Mouse (Mus musculus) cerebellum, adult 2 months (tissue): ENCODE data around the gene Acta2. TPM values are rescaled to one million over a fixed set of nuclear protein-coding genes. Genes with fewer than 3 reads are reported as not detected.
A peak's percentile ranks its signal among the peaks of the same experiment; 100 is the strongest.

Experiments used
- DNase-seq, 2 experiments: peaks; one replicate each; pipeline ENCODE4 v3.0.0; 2021
- H3K27ac ChIP-seq: fragments of 200-500 bp; 2 replicates; pipeline ENCODE4 v1.5.1; 2012; ENCODE audit warnings: low read length, control low read depth, inconsistent platforms; ENCODE audit not compliant: insufficient read depth
- H3K27me3 ChIP-seq: fragments of 200-500 bp; 2 replicates; pipeline ENCODE4 v1.6.1; 2012; ENCODE audit warnings: inconsistent platforms, mild to moderate bottlenecking, low read length, moderate library complexity; ENCODE audit not compliant: control insufficient read depth, insufficient read depth
- H3K4me1 ChIP-seq: fragments of 200-500 bp; 2 replicates; pipeline ENCODE4 v1.6.1; 2011; ENCODE audit warnings: low read length; ENCODE audit not compliant: control insufficient read depth, insufficient read depth
- H3K4me3 ChIP-seq: fragments of 200-500 bp; replicated peaks from 2 replicates; pipeline ENCODE3; 2011; ENCODE audit warnings: mild to moderate bottlenecking, low read depth, low read length, control low read depth; ENCODE audit not compliant: insufficient read depth
- CTCF ChIP-seq: fragments of 200-500 bp; IDR thresholded peaks from 2 replicates; pipeline ENCODE4 v1.5.1; 2011; ENCODE audit warnings: low read depth, mild to moderate bottlenecking, control low read depth, low read length, moderate library complexity, borderline replicate concordance; ENCODE audit not compliant: insufficient read depth
- WGBS: fragments of 180-500 bp; shearing (Covaris S2); methylation state at CpG from one replicate; pipeline ENCODE4 v1.1.7; 2018; 5-methylcytosine and 5-hydroxymethylcytosine counted together
- polyA plus RNA-seq: library from polyadenylated mRNA; depleted of rRNA; stranded (reverse); fragments of >200 nt; gene quantifications from 2 replicates; pipeline ENCODE4 v1.2.3, GENCODE M21; 2012; rRNA removed

Gene Acta2
- polyA plus RNA-seq, 1 experiment, result 28.4 TPM

DNA sequence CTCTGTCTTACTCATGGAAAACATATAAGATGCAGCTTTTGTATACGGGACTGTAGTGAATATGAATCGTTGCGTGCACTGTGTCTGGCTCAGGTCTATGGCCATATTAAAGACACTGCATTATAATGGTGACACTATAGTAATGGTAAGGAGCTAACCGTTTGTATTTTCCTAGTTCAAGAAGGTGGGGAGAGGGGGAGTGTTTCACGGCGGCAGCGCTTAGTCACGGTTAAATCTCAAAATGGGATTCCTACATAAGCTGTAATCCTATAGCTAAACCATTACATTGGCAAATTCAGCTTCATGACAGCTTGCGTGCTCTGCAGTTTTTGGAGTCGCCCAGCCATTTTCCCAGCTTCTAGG lies 63.8 kb downstream of the Acta2 start:
- no peak overlapping the region for H3K27ac ChIP-seq
- H3K27me3 ChIP-seq, result no peaks in the 10 kb centered on the region
- WGBS, result 29% methylated on average over 10 of the region's 10 CpGs
- peak overlapping the region; percentile 75 for H3K4me3 ChIP-seq
- DNase-seq, result no peak
- H3K4me1 ChIP-seq, result no peaks in the 10 kb centered on the region
- no peak for TF ChIP-seq CTCF

Other genes with a start within 250 kb of the Acta2 start
- not detected in 2 replicates for gene Lipk, start 247.3 kb downstream of the Acta2 start, polyA plus RNA-seq
- not detected in 2 replicates for gene Lipn, start 188.2 kb downstream of the Acta2 start, polyA plus RNA-seq
- not detected in 2 replicates for gene Lipm, start 154.7 kb downstream of the Acta2 start, polyA plus RNA-seq
- gene Ankrd22, start 89.5 kb downstream of the Acta2 start, polyA plus RNA-seq, result 0.10 TPM in 1 of 2 replicates, not detected in the other
- 15.8 and 17.9 TPM in 2 replicates for gene Stambpl1, start 63.4 kb downstream of the Acta2 start, polyA plus RNA-seq
- 1.5 and 1.8 TPM in 2 replicates for gene Fas, start 35.1 kb upstream of the Acta2 start, polyA plus RNA-seq
- 0.41 and 0.68 TPM in 2 replicates for gene Ch25h, start 219.6 kb upstream of the Acta2 start, polyA plus RNA-seq